Mouse (Mus musculus) small intestine, adult 2 months (tissue): ENCODE results near the gene Klf1.

Experiments used
- CTCF ChIP-seq: fragments of 200-500 bp; IDR thresholded peaks from 2 replicates; pipeline ENCODE4 v1.5.1; 2012; ENCODE audit warnings: low read depth, mild to moderate bottlenecking, control low read depth, inconsistent platforms, low read length, moderate library complexity, mixed read lengths; ENCODE audit not compliant: insufficient replicate concordance, insufficient read length; ENCODE audit errors: extremely low read depth
- POLR2A ChIP-seq: fragments of 200-500 bp; IDR thresholded peaks from 2 replicates; pipeline ENCODE4 v1.6.1; 2012; ENCODE audit warnings: low read depth, mild to moderate bottlenecking, control low read depth, inconsistent platforms, low read length, moderate library complexity

- peak; percentile 85 for TF ChIP-seq CTCF
- peak; percentile 45; the same call in 1 of the 2 replicates for TF ChIP-seq POLR2A
Measured at GRCm38 (mm10) chr8:84902920-84903661, 1.4 kb downstream of the Klf1 start.
